Mouse (Mus musculus) cortical plate, adult 2 months (tissue): ENCODE results near the gene Pphln1.

Experiments used
- CTCF ChIP-seq: fragments of 200-500 bp; IDR thresholded peaks from 2 replicates; pipeline ENCODE4 v1.5.1; 2011; ENCODE audit warnings: mild to moderate bottlenecking, control low read depth, low read length; ENCODE audit not compliant: insufficient read depth; ENCODE audit errors: extremely low read depth
- POLR2A ChIP-seq: fragments of 200-500 bp; IDR thresholded peaks from 2 replicates; pipeline ENCODE4 v1.6.1; 2011; ENCODE audit warnings: mild to moderate bottlenecking, low read length, control low read depth; ENCODE audit not compliant: insufficient read depth; ENCODE audit errors: extremely low read depth

DNA sequence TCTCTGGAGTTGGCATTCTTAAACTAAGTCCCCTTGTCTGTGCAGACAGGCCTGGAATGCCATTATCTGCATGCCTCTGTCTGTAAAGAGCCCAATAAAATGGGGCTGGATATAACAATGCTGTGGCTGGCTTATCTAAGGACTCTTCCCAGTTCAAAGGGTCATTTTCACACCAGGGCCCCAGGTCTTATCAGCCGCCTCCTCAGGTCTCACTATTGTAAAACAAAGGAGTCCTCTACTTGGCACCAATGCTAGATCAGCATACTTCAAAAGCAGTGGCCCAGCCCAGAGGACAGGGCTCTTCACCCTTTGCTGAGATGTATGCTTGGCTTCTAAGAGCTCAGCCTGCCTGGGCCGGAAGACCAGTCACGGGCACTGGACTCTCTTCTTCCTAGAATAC is 141.3 kb downstream of the Pphln1 start:
- TF ChIP-seq CTCF: no peak
- TF ChIP-seq POLR2A: no peak
